Mouse (Mus musculus) gastrocnemius, adult 2 months (tissue): Measurements from ENCODE around the gene C130032M10Rik. TPM values are rescaled to one million over a fixed set of nuclear protein-coding genes. Genes with fewer than 3 reads are reported as not detected.

Experiments
- DNase-seq: peaks from one replicate; pipeline ENCODE4 v3.0.0; 2022
- H3K27ac ChIP-seq: fragments of 200-600 bp; 2 replicates; pipeline ENCODE4 v1.8.1; 2022; ENCODE audit warnings: mild to moderate bottlenecking
- H3K4me3 ChIP-seq: fragments of 200-600 bp; 2 replicates; pipeline ENCODE4 v1.8.1; 2022; ENCODE audit warnings: mild to moderate bottlenecking, moderate library complexity
- CTCF ChIP-seq: fragments of 200-600 bp; IDR thresholded peaks from 2 replicates; pipeline ENCODE4 v1.8.1; 2022; ENCODE audit warnings: antibody characterized with exemption, mild to moderate bottlenecking, moderate library complexity
- intact Hi-C: fragments of 180-260 bp; cut with DNase I; formaldehyde crosslinking; loops from one replicate; pipeline ENCODE4 v1.15.1; 2025
- total RNA-seq, 2 experiments: library from RNA; stranded (reverse); gene quantifications; 2 replicates each; pipeline ENCODE4 v1.2.3; 2021

Gene C130032M10Rik
- total RNA-seq, 2 experiments from 2014 or later = not detected

GRCm38 (mm10) chr9:114543882-114544753 lies 28.6 kb downstream of the C130032M10Rik start:
- DNase-seq = no peak
- H3K27ac ChIP-seq = no peak overlapping the region
- H3K4me3 ChIP-seq = no peak overlapping the region
- intact Hi-C loops = no loop called here
- TF ChIP-seq CTCF = no peak

GRCm38 (mm10) chr9:114544754-114545393 lies 29.4 kb downstream of the C130032M10Rik start:
- DNase-seq = no peak
- no peak overlapping the region for H3K27ac ChIP-seq
- TF ChIP-seq CTCF = no peak
- intact Hi-C loops = no loop called here
- no peak overlapping the region for H3K4me3 ChIP-seq

- intact Hi-C loops = no loop called here
- no peak for DNase-seq
- no peak overlapping the region for H3K4me3 ChIP-seq
- no peak for TF ChIP-seq CTCF
- H3K27ac ChIP-seq = no peak overlapping the region
Observed at GRCm38 (mm10) chr9:114546765-114547164, 31.3 kb downstream of the C130032M10Rik start.

- no peak overlapping the region for H3K27ac ChIP-seq
- H3K4me3 ChIP-seq = no peak overlapping the region
- intact Hi-C loops = no loop called here
- TF ChIP-seq CTCF = no peak
- DNase-seq = no peak
Observed at GRCm38 (mm10) chr9:114547643-114548077, 32.2 kb downstream of the C130032M10Rik start.

GRCm38 (mm10) chr9:114548496-114548895 lies 33.0 kb downstream of the C130032M10Rik start:
- TF ChIP-seq CTCF = no peak
- intact Hi-C loops = no loop called here
- no peak overlapping the region for H3K4me3 ChIP-seq
- no peak for DNase-seq
- H3K27ac ChIP-seq = no peak overlapping the region

- Histone ChIP-seq H3K4me3 (no peak overlapping the region), H3K27ac (no peak overlapping the region)
- intact Hi-C loops = no loop called here
- no peak for DNase-seq
- no peak for TF ChIP-seq CTCF
Observed at GRCm38 (mm10) chr9:114549117-114549516, 33.6 kb downstream of the C130032M10Rik start.

GRCm38 (mm10) chr9:114550033-114550432 lies 34.5 kb downstream of the C130032M10Rik start:
- DNase-seq = no peak
- intact Hi-C loops = no loop called here
- Histone ChIP-seq H3K4me3 (no peak overlapping the region), H3K27ac (no peak overlapping the region)
- no peak for TF ChIP-seq CTCF

GRCm38 (mm10) chr9:114553828-114554227 lies 38.3 kb downstream of the C130032M10Rik start:
- no peak overlapping the region for H3K4me3 ChIP-seq
- H3K27ac ChIP-seq = no peak overlapping the region
- intact Hi-C loops = no loop called here
- DNase-seq = no peak
- no peak for TF ChIP-seq CTCF

GRCm38 (mm10) chr9:114554355-114554979 lies 39.0 kb downstream of the C130032M10Rik start:
- TF ChIP-seq CTCF = no peak
- DNase-seq = no peak
- intact Hi-C loops = no loop called here

GRCm38 (mm10) chr9:114556276-114556855 lies 40.9 kb downstream of the C130032M10Rik start:
- no peak for DNase-seq
- TF ChIP-seq CTCF = no peak
- Histone ChIP-seq H3K27ac (no peak overlapping the region), H3K4me3 (no peak overlapping the region)
- intact Hi-C loops = no loop called here

More at GRCm38 (mm10) chr9:114554355-114554979, 39.0 kb downstream of the C130032M10Rik start:
- Histone ChIP-seq H3K4me3 (no peak overlapping the region), H3K27ac (no peak overlapping the region)

GRCm38 (mm10) chr9:114557086-114557485 lies 41.6 kb downstream of the C130032M10Rik start:
- TF ChIP-seq CTCF = no peak

GRCm38 (mm10) chr9:114560141-114560540 lies 44.6 kb downstream of the C130032M10Rik start:
- intact Hi-C loops = no loop called here
- no peak overlapping the region for H3K4me3 ChIP-seq
- no peak for DNase-seq
- no peak for TF ChIP-seq CTCF
- no peak overlapping the region for H3K27ac ChIP-seq

More at GRCm38 (mm10) chr9:114557086-114557485, 41.6 kb downstream of the C130032M10Rik start:
- H3K4me3 ChIP-seq = no peak overlapping the region
- no peak overlapping the region for H3K27ac ChIP-seq
- intact Hi-C loops = no loop called here
- DNase-seq = no peak
